Mouse (Mus musculus) brain, adult 2 months (tissue): ENCODE results near the gene Mrpl1.
A peak's percentile ranks its signal among the peaks of the same experiment; 100 is the strongest.

Experiments used
- DNase-seq: peaks from one replicate; pipeline ENCODE4 v3.0.0; 2011; ENCODE audit warnings: low read depth, low spot score

Mrpl1 gene

GRCm38 (mm10) chr5:96206897-96207296, 2.4 kb upstream of the Mrpl1 start:
- peak; percentile 40 for DNase-seq

GRCm38 (mm10) chr5:96207531-96207930, 1.8 kb upstream of the Mrpl1 start:
- no peak for DNase-seq

- DNase-seq, result no peak
Observed at GRCm38 (mm10) chr5:96208543-96208942, 750 bp upstream of the Mrpl1 start.

- peak; percentile 98 for DNase-seq
Observed at GRCm38 (mm10) chr5:96209916-96210583, 757 bp downstream of the Mrpl1 start.

GRCm38 (mm10) chr5:96218648-96219047, 9.4 kb downstream of the Mrpl1 start:
- no peak for DNase-seq

- no peak for DNase-seq
Observed at GRCm38 (mm10) chr5:96219512-96219911, 10.2 kb downstream of the Mrpl1 start.

GRCm38 (mm10) chr5:96221298-96221697, 12.0 kb downstream of the Mrpl1 start:
- DNase-seq, result peak; percentile 11

- peak; percentile 91 for DNase-seq
Observed at GRCm38 (mm10) chr5:96221812-96222585, 12.7 kb downstream of the Mrpl1 start.

- DNase-seq, result no peak
Observed at GRCm38 (mm10) chr5:96222964-96223363, 13.7 kb downstream of the Mrpl1 start.

- peak; percentile 29 for DNase-seq
Observed at GRCm38 (mm10) chr5:96226490-96226889, 17.2 kb downstream of the Mrpl1 start.

- no peak for DNase-seq
Observed at GRCm38 (mm10) chr5:96228967-96229366, 19.7 kb downstream of the Mrpl1 start.

- no peak for DNase-seq
Observed at GRCm38 (mm10) chr5:96238797-96239196, 29.5 kb downstream of the Mrpl1 start.

- no peak for DNase-seq
Observed at GRCm38 (mm10) chr5:96240856-96241255, 31.6 kb downstream of the Mrpl1 start.

GRCm38 (mm10) chr5:96244511-96244910, 35.2 kb downstream of the Mrpl1 start:
- no peak for DNase-seq

GRCm38 (mm10) chr5:96253995-96254394, 44.7 kb downstream of the Mrpl1 start:
- DNase-seq, result no peak

- no peak for DNase-seq
Observed at GRCm38 (mm10) chr5:96255166-96255565, 45.9 kb downstream of the Mrpl1 start.

- DNase-seq, result no peak
Observed at GRCm38 (mm10) chr5:96258210-96258609, 48.9 kb downstream of the Mrpl1 start.

- peak; percentile 85 for DNase-seq
Observed at GRCm38 (mm10) chr5:96267017-96267702, 57.9 kb downstream of the Mrpl1 start.

- DNase-seq, result peak; percentile 27
Observed at GRCm38 (mm10) chr5:96271070-96271469, 61.8 kb downstream of the Mrpl1 start.

GRCm38 (mm10) chr5:96305786-96306185, 96.5 kb downstream of the Mrpl1 start:
- DNase-seq, result no peak

GRCm38 (mm10) chr5:96306271-96306670, 97.0 kb downstream of the Mrpl1 start:
- DNase-seq, result no peak

- no peak for DNase-seq
Observed at GRCm38 (mm10) chr5:96306826-96307225, 97.5 kb downstream of the Mrpl1 start.
